Mouse (Mus musculus) intestine, postnatal 0 days (tissue): ENCODE results near the gene Gm44790. TPM values are rescaled to one million over a fixed set of nuclear protein-coding genes. Genes with fewer than 3 reads are reported as not detected.

Experiments used
- ATAC-seq: fragments of 200-750 bp; cut with Nextera tagmentation; 2 replicates; pipeline ENCODE4 v1.8.0; 2017; ENCODE audit warnings: mild to moderate bottlenecking, moderate TSS enrichment, moderate library complexity
- H3K27ac ChIP-seq: fragments of 300-500 bp; sonication (generic); 2 replicates; pipeline ENCODE4 v1.5.1; 2014; ENCODE audit warnings: mild to moderate bottlenecking, low read depth, low read length, moderate library complexity
- H3K27me3 ChIP-seq: fragments of 300-500 bp; sonication (generic); replicated peaks from 2 replicates; pipeline ENCODE4 v1.6.1; 2014; ENCODE audit warnings: low read length, mixed read lengths; ENCODE audit not compliant: control insufficient read depth, insufficient read depth
- H3K36me3 ChIP-seq: fragments of 300-500 bp; sonication (generic); 2 replicates; pipeline ENCODE4 v1.6.1; 2014; ENCODE audit warnings: mild to moderate bottlenecking, moderate library complexity; ENCODE audit not compliant: control insufficient read depth, insufficient read depth
- H3K4me1 ChIP-seq: fragments of 300-500 bp; sonication (generic); replicated peaks from 2 replicates; pipeline ENCODE4 v1.6.1; 2014; ENCODE audit warnings: antibody characterized with exemption, low read length, mixed read lengths; ENCODE audit not compliant: control insufficient read depth, insufficient read depth
- H3K4me2 ChIP-seq: fragments of 300-500 bp; sonication (generic); replicated peaks from 2 replicates; pipeline ENCODE4 v1.6.1; 2014; ENCODE audit warnings: low read depth, mild to moderate bottlenecking, moderate library complexity
- H3K4me3 ChIP-seq: fragments of 300-500 bp; sonication (generic); 2 replicates; pipeline ENCODE4 v1.5.1; 2014; ENCODE audit warnings: low read depth, low read length
- H3K9ac ChIP-seq: fragments of 300-500 bp; sonication (generic); 2 replicates; pipeline ENCODE4 v1.6.1; 2014; ENCODE audit warnings: mild to moderate bottlenecking, low read depth, low read length
- H3K9me3 ChIP-seq: fragments of 300-500 bp; sonication (generic); 2 replicates; pipeline ENCODE4 v1.6.1; 2016; ENCODE audit warnings: mixed run types; ENCODE audit not compliant: control insufficient read depth
- CTCF ChIP-seq: sonication (generic); IDR thresholded peaks from 2 replicates; pipeline ENCODE4 v1.5.1; 2016; ENCODE audit warnings: low read depth, mild to moderate bottlenecking, control low read depth, antibody characterized with exemption, moderate library complexity
- WGBS: fragments of 180-500 bp; shearing (Covaris S2); extraction: QIAGEN DNeasy Blood & Tissue Kit; methylation state at CpG from one replicate; pipeline ENCODE4 v1.1.7; 2014; 5-methylcytosine and 5-hydroxymethylcytosine counted together
- polyA plus RNA-seq: library from polyadenylated mRNA; unstranded; fragments of >200 nt; fragmentation: Nextera tagmentation; extraction: Ambion mirVana; gene quantifications from 2 replicates; pipeline ENCODE4 v1.2.1, GENCODE M21; 2015

Gm44790 gene
- polyA plus RNA-seq, 1 experiment from 2014 or later: not detected

DNA sequence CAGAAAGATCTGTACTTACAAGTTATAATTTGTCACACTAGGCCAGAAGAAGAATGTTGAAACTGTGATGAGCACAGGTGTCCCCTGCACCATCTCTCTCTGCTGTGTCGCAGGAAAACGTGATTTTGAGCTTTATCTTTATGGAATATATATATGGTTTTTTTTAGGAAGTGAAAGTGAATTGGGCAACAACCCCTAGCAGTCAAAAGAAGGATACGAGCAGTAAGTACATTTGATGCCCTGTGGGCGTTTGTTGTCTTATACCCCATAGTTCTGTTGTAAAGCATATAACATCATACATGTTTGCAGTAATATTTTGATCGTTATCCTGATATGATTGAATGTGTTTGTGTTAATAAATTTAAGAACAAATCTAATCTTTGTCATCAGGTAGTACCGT lies 7.7 kb upstream of the Gm44790 start:
- no peak overlapping the region for H3K27ac ChIP-seq
- H3K4me3 ChIP-seq: no peak overlapping the region
- H3K36me3 ChIP-seq: peaks cover 62% of the 10 kb centered on the region
- H3K4me1 ChIP-seq: no peaks in the 10 kb centered on the region
- WGBS: 86% methylated on average over 6 of the region's 6 CpGs
- H3K4me2 ChIP-seq: no peak overlapping the region
- ATAC-seq: no peak
- no peaks in the 10 kb centered on the region for H3K27me3 ChIP-seq
- TF ChIP-seq CTCF: no peak
- H3K9me3 ChIP-seq: no peaks in the 10 kb centered on the region
- no peak overlapping the region for H3K9ac ChIP-seq

GRCm38 (mm10) chr6:86419239-86419638 lies 7.2 kb upstream of the Gm44790 start:
- no peak for ATAC-seq
- no peak for TF ChIP-seq CTCF
- Histone ChIP-seq H3K9me3 (no peaks in the 10 kb centered on the region), H3K36me3 (peaks cover 63% of the 10 kb centered on the region), H3K27ac (no peak overlapping the region), H3K4me3 (no peak overlapping the region), H3K27me3 (no peaks in the 10 kb centered on the region), H3K9ac (no peak overlapping the region), H3K4me2 (no peak overlapping the region), H3K4me1 (no peaks in the 10 kb centered on the region)
- 85% methylated on average over 3 of the region's 3 CpGs for WGBS

DNA sequence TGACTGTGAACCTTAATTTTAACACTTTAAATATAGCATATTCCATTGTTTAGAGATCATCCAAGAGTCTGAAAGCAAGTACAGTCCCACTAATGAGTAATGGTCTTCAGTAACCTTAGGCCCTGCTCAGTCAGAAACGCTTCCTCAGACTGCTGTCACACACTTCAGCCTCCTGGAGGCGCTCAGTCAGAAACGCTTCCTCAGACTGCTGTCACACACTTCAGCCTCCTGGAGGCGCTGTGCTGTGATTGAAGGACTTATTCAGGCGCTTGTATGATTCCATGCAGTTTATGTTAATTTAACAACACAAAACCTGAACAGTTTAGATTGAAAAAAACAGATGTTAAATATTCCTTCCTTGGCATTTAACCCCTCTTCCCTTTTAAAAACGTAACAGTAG lies 6.0 kb upstream of the Gm44790 start:
- ATAC-seq: no peak
- Histone ChIP-seq H3K9ac (no peak overlapping the region), H3K27ac (no peak overlapping the region), H3K4me2 (no peak overlapping the region), H3K27me3 (no peaks in the 10 kb centered on the region), H3K9me3 (no peaks in the 10 kb centered on the region), H3K4me1 (no peaks in the 10 kb centered on the region), H3K4me3 (no peak overlapping the region), H3K36me3 (peaks cover 73% of the 10 kb centered on the region)
- WGBS: 82% methylated on average over 6 of the region's 6 CpGs
- peak; percentile 64 for TF ChIP-seq CTCF

GRCm38 (mm10) chr6:86431531-86431930 lies 5.1 kb downstream of the Gm44790 start:
- 94% methylated on average over 3 of the region's 3 CpGs for WGBS

DNA sequence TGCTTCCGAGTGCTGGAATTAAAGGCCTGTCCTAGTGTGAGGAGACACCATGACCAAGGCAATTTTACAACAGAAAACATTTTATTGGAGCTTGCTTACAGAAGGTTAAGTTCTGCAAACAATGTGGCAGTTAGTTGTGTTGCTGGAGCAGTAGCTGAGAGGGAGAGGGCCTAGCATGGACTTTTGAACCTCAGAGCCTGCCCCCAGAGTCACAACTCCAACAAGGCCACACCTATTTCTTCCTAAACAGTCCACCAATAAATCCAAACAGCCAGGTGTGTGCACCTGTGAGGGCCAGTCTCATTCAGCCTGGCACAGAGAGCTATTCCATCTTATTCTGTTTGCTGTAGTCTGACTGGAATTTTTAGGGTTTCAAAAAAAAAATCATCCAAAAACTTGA lies 7.2 kb downstream of the Gm44790 start:
- no peak overlapping the region for H3K4me3 ChIP-seq
- peaks cover 42% of the 10 kb centered on the region for H3K36me3 ChIP-seq
- H3K9me3 ChIP-seq: no peaks in the 10 kb centered on the region
- ATAC-seq: peak; percentile 32; the same call in 1 of the 2 replicates
- 55% methylated on average over 1 of the region's 1 CpGs for WGBS
- H3K9ac ChIP-seq: no peak overlapping the region
- H3K27ac ChIP-seq: no peak overlapping the region
- H3K4me1 ChIP-seq: no peaks in the 10 kb centered on the region
- no peaks in the 10 kb centered on the region for H3K27me3 ChIP-seq
- no peak for TF ChIP-seq CTCF
- H3K4me2 ChIP-seq: no peak overlapping the region

More at GRCm38 (mm10) chr6:86431531-86431930, 5.1 kb downstream of the Gm44790 start:
- H3K27me3 ChIP-seq: no peaks in the 10 kb centered on the region
- no peaks in the 10 kb centered on the region for H3K4me1 ChIP-seq
- H3K36me3 ChIP-seq: peaks cover 59% of the 10 kb centered on the region
- no peak for ATAC-seq
- no peak overlapping the region for H3K4me3 ChIP-seq
- no peak for TF ChIP-seq CTCF
- no peak overlapping the region for H3K4me2 ChIP-seq
- no peak overlapping the region for H3K9ac ChIP-seq
- H3K9me3 ChIP-seq: no peaks in the 10 kb centered on the region
- no peak overlapping the region for H3K27ac ChIP-seq

GRCm38 (mm10) chr6:86437711-86438110 lies 11.3 kb downstream of the Gm44790 start:
- peak overlapping the region; percentile 73 for H3K4me2 ChIP-seq
- H3K27ac ChIP-seq: peak overlapping the region; percentile 96
- H3K4me1 ChIP-seq: no peaks in the 10 kb centered on the region
- no peaks in the 10 kb centered on the region for H3K27me3 ChIP-seq
- WGBS: under 1% methylated on average over 14 of the region's 14 CpGs
- H3K9me3 ChIP-seq: no peaks in the 10 kb centered on the region
- peak; percentile 77 for ATAC-seq
- peaks cover 20% of the 10 kb centered on the region for H3K36me3 ChIP-seq
- H3K4me3 ChIP-seq: peak overlapping the region; percentile 76
- peak overlapping the region; percentile 83 for H3K9ac ChIP-seq
- peak; percentile 79 for TF ChIP-seq CTCF
